ENCODE assay signal across 41 mouse cellular contexts in the genomic region with DNA sequence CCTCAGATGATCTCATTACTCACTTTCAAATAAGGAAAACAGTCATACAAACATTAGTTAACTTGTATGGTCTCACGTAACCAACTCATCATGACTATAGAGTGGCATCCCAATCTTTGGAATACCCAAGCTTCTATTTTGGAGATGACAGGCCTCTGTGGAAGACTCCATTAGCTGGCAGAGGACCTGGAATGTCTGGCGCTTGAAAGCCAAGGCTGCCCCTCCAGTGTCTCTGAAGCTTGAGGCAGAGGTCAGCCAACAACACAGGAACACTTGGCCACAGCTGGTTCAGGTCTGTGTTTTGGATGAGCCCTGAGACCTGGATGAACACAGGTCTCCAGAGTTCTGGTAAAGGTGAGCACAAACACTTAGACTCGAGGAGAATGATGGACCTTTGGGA. TPM values are rescaled to one million over a fixed set of nuclear protein-coding genes. Genes with fewer than 3 reads are reported as not detected.
"Had no signal": no experiment of that assay in that cellular context is flagged by ENCODE, and none has a peak within 500 bp of the region (broad histone marks: within the 10 kb centered on the region; RNA-seq: fewer than 3 reads in every experiment).

No protein-coding gene starts in this region.

RNA-seq across cellular contexts. Expression of a gene that starts 27.6 kb away (rescaled TPM):
- total RNA-seq: heart, postnatal 10 days; heart, postnatal 14 days; heart, postnatal 25 days; heart, postnatal 36 days; heart, postnatal 4 days; hematopoietic stem cell, adult 5-6 weeks; hindbrain, postnatal 0 days; layer of hippocampus, adult 18-20 months; layer of hippocampus, adult 2 months; layer of hippocampus, adult 8-10 months; layer of hippocampus, postnatal 10 days; layer of hippocampus, postnatal 14 days; layer of hippocampus, postnatal 25 days; layer of hippocampus, postnatal 36 days; left cerebral cortex, adult 18-20 months had no signal
- polyA plus RNA-seq: heart, embryonic 10.5 days; heart, embryonic 11.5 days; heart, embryonic 12.5 days; heart, embryonic 13.5 days; heart, embryonic 14.5 days; heart, embryonic 15.5 days; heart, embryonic 16.5 days; heart, postnatal 0 days; hindbrain, embryonic 10.5 days; hindbrain, embryonic 12.5 days; hindbrain, embryonic 13.5 days; hindbrain, embryonic 14.5 days; hindbrain, embryonic 15.5 days; hindbrain, embryonic 16.5 days; hindbrain, postnatal 0 days; inflammation-experienced regulatory T-cells, adult 6 months; intestine, embryonic 14.5 days; intestine, embryonic 15.5 days; intestine, embryonic 16.5 days; intestine, postnatal 0 days; kidney, adult 2 months; kidney, embryonic 14.5 days; kidney, embryonic 15.5 days; kidney, embryonic 16.5 days; kidney, postnatal 0 days; large intestine, adult 2 months had no signal

RNA-seq across cellular contexts. Expression of a gene that starts 35.1 kb away (rescaled TPM):
- total RNA-seq: heart, postnatal 25 days; heart, postnatal 36 days; hematopoietic stem cell, adult 5-6 weeks had no signal
- polyA plus RNA-seq: heart, embryonic 10.5 days; heart, postnatal 0 days; intestine, embryonic 14.5 days; intestine, embryonic 16.5 days; intestine, postnatal 0 days; kidney, adult 2 months; kidney, embryonic 14.5 days; kidney, embryonic 15.5 days; kidney, embryonic 16.5 days; kidney, postnatal 0 days; large intestine, adult 2 months had no signal

RNA-seq across cellular contexts. Expression of a gene that starts 45.6 kb away (rescaled TPM):
- total RNA-seq: heart, postnatal 25 days; hematopoietic stem cell, adult 5-6 weeks had no signal
- polyA plus RNA-seq: heart, postnatal 0 days; intestine, embryonic 14.5 days; intestine, postnatal 0 days; kidney, adult 2 months; kidney, embryonic 14.5 days; kidney, embryonic 16.5 days; large intestine, adult 2 months had no signal

RNA-seq across cellular contexts. Expression of a gene that starts 52.6 kb away (rescaled TPM):
- total RNA-seq: heart, postnatal 10 days; heart, postnatal 14 days; heart, postnatal 25 days; heart, postnatal 36 days; heart, postnatal 4 days; hematopoietic stem cell, adult 5-6 weeks; hindbrain, postnatal 0 days; layer of hippocampus, adult 18-20 months; layer of hippocampus, adult 2 months; layer of hippocampus, adult 8-10 months; layer of hippocampus, postnatal 10 days; layer of hippocampus, postnatal 14 days; layer of hippocampus, postnatal 25 days; left cerebral cortex, adult 18-20 months had no signal
- polyA plus RNA-seq: heart, embryonic 10.5 days; heart, embryonic 11.5 days; heart, embryonic 12.5 days; heart, embryonic 13.5 days; heart, embryonic 14.5 days; heart, embryonic 15.5 days; heart, embryonic 16.5 days; heart, postnatal 0 days; hindbrain, embryonic 10.5 days; hindbrain, embryonic 11.5 days; hindbrain, embryonic 12.5 days; hindbrain, embryonic 13.5 days; hindbrain, embryonic 14.5 days; hindbrain, embryonic 16.5 days; hindbrain, postnatal 0 days; inflammation-experienced regulatory T-cells, adult 6 months; intestine, embryonic 14.5 days; intestine, embryonic 15.5 days; intestine, embryonic 16.5 days; intestine, postnatal 0 days; kidney, adult 2 months; kidney, embryonic 14.5 days; kidney, embryonic 15.5 days; kidney, embryonic 16.5 days; kidney, postnatal 0 days; large intestine, adult 2 months had no signal
